Mouse (Mus musculus): Measurements from ENCODE around the gene Cep162.
A peak's percentile ranks its signal among the peaks of the same experiment; 100 is the strongest.

Cep162 gene

GRCm38 (mm10) chr9:87254903-87255695, at the start of gene Cep162:
Cep162 (minus strand) TSS chr9:87255536.
- ATAC-seq (ENCODE audit: insufficient number of reproducible peaks, low FRiP score, low TSS enrichment): peak; percentile 99

GRCm38 (mm10) chr9:87303196-87303595, 47.9 kb upstream of the Cep162 start:
- no peak for ATAC-seq (ENCODE audit: insufficient number of reproducible peaks, low FRiP score, low TSS enrichment)

GRCm38 (mm10) chr9:87298900-87299299, 43.6 kb upstream of the Cep162 start:
- ATAC-seq (ENCODE audit: insufficient number of reproducible peaks, low FRiP score, low TSS enrichment): peak; percentile 64

- no peak for ATAC-seq (ENCODE audit: insufficient number of reproducible peaks, low FRiP score, low TSS enrichment)
Observed at GRCm38 (mm10) chr9:87297522-87297921, 42.2 kb upstream of the Cep162 start.

GRCm38 (mm10) chr9:87255696-87256030, 327 bp upstream of the Cep162 start:
- ATAC-seq (ENCODE audit: insufficient number of reproducible peaks, low FRiP score, low TSS enrichment): peak; percentile 81

GRCm38 (mm10) chr9:87248118-87248517, 7.2 kb downstream of the Cep162 start:
- ATAC-seq (ENCODE audit: insufficient number of reproducible peaks, low FRiP score, low TSS enrichment): no peak

GRCm38 (mm10) chr9:87247678-87248077, 7.7 kb downstream of the Cep162 start:
- no peak for ATAC-seq (ENCODE audit: insufficient number of reproducible peaks, low FRiP score, low TSS enrichment)

- ATAC-seq (ENCODE audit: insufficient number of reproducible peaks, low FRiP score, low TSS enrichment): no peak
Observed at GRCm38 (mm10) chr9:87213204-87213603, 42.1 kb downstream of the Cep162 start.

- ATAC-seq (ENCODE audit: insufficient number of reproducible peaks, low FRiP score, low TSS enrichment): no peak
Observed at GRCm38 (mm10) chr9:87210830-87211339, 44.5 kb downstream of the Cep162 start.

- no peak for ATAC-seq (ENCODE audit: insufficient number of reproducible peaks, low FRiP score, low TSS enrichment)
Observed at GRCm38 (mm10) chr9:87202431-87202830, 52.9 kb downstream of the Cep162 start.

- ATAC-seq (ENCODE audit: insufficient number of reproducible peaks, low FRiP score, low TSS enrichment): no peak
Observed at GRCm38 (mm10) chr9:87200919-87201318, 54.4 kb downstream of the Cep162 start.

GRCm38 (mm10) chr9:87200426-87200825, 54.9 kb downstream of the Cep162 start:
- no peak for ATAC-seq (ENCODE audit: insufficient number of reproducible peaks, low FRiP score, low TSS enrichment)

GRCm38 (mm10) chr9:87198036-87198435, 57.3 kb downstream of the Cep162 start:
- ATAC-seq (ENCODE audit: insufficient number of reproducible peaks, low FRiP score, low TSS enrichment): peak; percentile 87

- ATAC-seq (ENCODE audit: insufficient number of reproducible peaks, low FRiP score, low TSS enrichment): no peak
Observed at GRCm38 (mm10) chr9:87197277-87197676, 58.1 kb downstream of the Cep162 start.

- no peak for ATAC-seq (ENCODE audit: insufficient number of reproducible peaks, low FRiP score, low TSS enrichment)
Observed at GRCm38 (mm10) chr9:87193721-87194120, 61.6 kb downstream of the Cep162 start.

- ATAC-seq (ENCODE audit: insufficient number of reproducible peaks, low FRiP score, low TSS enrichment): no peak
Observed at GRCm38 (mm10) chr9:87187336-87187735, 68.0 kb downstream of the Cep162 start.

GRCm38 (mm10) chr9:87182231-87182630, 73.1 kb downstream of the Cep162 start:
- no peak for ATAC-seq (ENCODE audit: insufficient number of reproducible peaks, low FRiP score, low TSS enrichment)

- ATAC-seq (ENCODE audit: insufficient number of reproducible peaks, low FRiP score, low TSS enrichment): no peak
Observed at GRCm38 (mm10) chr9:87178534-87178933, 76.8 kb downstream of the Cep162 start.

GRCm38 (mm10) chr9:87171517-87171916, 83.8 kb downstream of the Cep162 start:
- ATAC-seq (ENCODE audit: insufficient number of reproducible peaks, low FRiP score, low TSS enrichment): no peak

- no peak for ATAC-seq (ENCODE audit: insufficient number of reproducible peaks, low FRiP score, low TSS enrichment)
Observed at GRCm38 (mm10) chr9:87170891-87171290, 84.4 kb downstream of the Cep162 start.

GRCm38 (mm10) chr9:87169144-87169543, 86.2 kb downstream of the Cep162 start:
- no peak for ATAC-seq (ENCODE audit: insufficient number of reproducible peaks, low FRiP score, low TSS enrichment)

- ATAC-seq (ENCODE audit: insufficient number of reproducible peaks, low FRiP score, low TSS enrichment): no peak
Observed at GRCm38 (mm10) chr9:87168051-87168450, 87.3 kb downstream of the Cep162 start.
